Comparison of ENCODE assay signal across 9 mouse cellular contexts in genomic region chr8:121708406-121708805, GRCm38 (mm10). TPM values are rescaled to one million over a fixed set of nuclear protein-coding genes. Genes with fewer than 3 reads are reported as not detected.
"Had no signal": no experiment of that assay in that cellular context is flagged by ENCODE, and none has a peak within 500 bp of the region (broad histone marks: within the 10 kb centered on the region; RNA-seq: fewer than 3 reads in every experiment).

No protein-coding gene starts in this region.

- H3K27ac ChIP-seq: intestine, embryonic 15.5 days; limb, embryonic 12.5 days; liver, embryonic 13.5 days; midbrain, embryonic 12.5 days; stomach, postnatal 0 days had no signal

- H3K27me3 ChIP-seq: intestine, embryonic 15.5 days; midbrain, embryonic 12.5 days had no signal

- H3K4me2 ChIP-seq: intestine, embryonic 15.5 days; limb, embryonic 12.5 days; liver, embryonic 13.5 days; midbrain, embryonic 12.5 days had no signal

- H3K9me3 ChIP-seq: intestine, embryonic 15.5 days; limb, embryonic 12.5 days; liver, embryonic 13.5 days; midbrain, embryonic 12.5 days had no signal

- DNase-seq: liver; liver, embryonic 13.5 days; lung, adult 18-20 months; thymus, postnatal 4 days had no signal

- H3K4me1 ChIP-seq: intestine, embryonic 15.5 days; limb, embryonic 12.5 days; liver, embryonic 13.5 days; midbrain, embryonic 12.5 days had no signal

- H3K4me3 ChIP-seq: intestine, embryonic 15.5 days; limb, embryonic 12.5 days; liver, embryonic 13.5 days; midbrain, embryonic 12.5 days had no signal

- H3K36me3 ChIP-seq: intestine, embryonic 15.5 days; limb, embryonic 12.5 days; liver, embryonic 13.5 days; midbrain, embryonic 12.5 days had no signal

- H3K9ac ChIP-seq: intestine, embryonic 15.5 days; limb, embryonic 12.5 days; liver, embryonic 13.5 days had no signal

- ATAC-seq: intestine, embryonic 15.5 days had no signal

RNA-seq across cellular contexts. Expression of gene Zcchc14, which starts 55.7 kb away (rescaled TPM):
- total RNA-seq: megakaryocyte-erythroid progenitor cell, adult 5-6 weeks had no signal
